Mouse (Mus musculus) liver, embryonic 16.5 days (tissue): Measurements from ENCODE around the gene Dbi. TPM values are rescaled to one million over a fixed set of nuclear protein-coding genes. Genes with fewer than 3 reads are reported as not detected.
"Not testable (repeated sequence)": the region's sequence is repeated elsewhere in the genome, so short reads cannot be mapped to it uniquely, and the experiment has no call there.

Experiments
- ATAC-seq: fragments of 200-750 bp; cut with Nextera tagmentation; 2 replicates; pipeline ENCODE4 v1.8.0; 2017; ENCODE audit warnings: low read depth, mild to moderate bottlenecking, moderate number of reproducible peaks, moderate library complexity
- H3K27ac ChIP-seq: fragments of 300-500 bp; sonication (generic); 2 replicates; pipeline ENCODE4 v1.5.1; 2014; ENCODE audit warnings: mild to moderate bottlenecking, low read length
- H3K27me3 ChIP-seq: fragments of 300-500 bp; sonication (generic); 2 replicates; pipeline ENCODE4 v1.6.1; 2014; ENCODE audit warnings: low read depth, low read length, mixed read lengths; ENCODE audit not compliant: control insufficient read depth, insufficient read depth
- H3K36me3 ChIP-seq: fragments of 300-500 bp; sonication (generic); 2 replicates; pipeline ENCODE4 v1.6.1; 2014; ENCODE audit warnings: mild to moderate bottlenecking; ENCODE audit not compliant: control insufficient read depth, insufficient read depth
- H3K4me1 ChIP-seq: fragments of 300-500 bp; sonication (generic); 2 replicates; pipeline ENCODE4 v1.6.1; 2014; ENCODE audit warnings: low read depth, low read length, mixed read lengths; ENCODE audit not compliant: control insufficient read depth
- H3K4me2 ChIP-seq: fragments of 300-500 bp; sonication (generic); 2 replicates; pipeline ENCODE4 v1.6.1; 2014; ENCODE audit warnings: low read depth, low read length, mixed read lengths
- H3K4me3 ChIP-seq: fragments of 300-500 bp; sonication (generic); 2 replicates; pipeline ENCODE4 v1.5.1; 2014; ENCODE audit warnings: low read depth, mild to moderate bottlenecking, low read length
- H3K9ac ChIP-seq: fragments of 300-500 bp; sonication (generic); 2 replicates; pipeline ENCODE4 v1.6.1; 2014; ENCODE audit warnings: low read depth, low read length
- H3K9me3 ChIP-seq: fragments of 300-500 bp; sonication (generic); replicated peaks from 2 replicates; pipeline ENCODE4 v1.6.1; 2016; ENCODE audit warnings: low read length; ENCODE audit not compliant: control insufficient read depth
- WGBS: fragments of 180-500 bp; shearing (Covaris S2); extraction: QIAGEN DNeasy Blood & Tissue Kit; methylation state at CpG from one replicate; pipeline ENCODE4 v1.1.7; 2014; ENCODE audit not compliant: insufficient replicate concordance; 5-methylcytosine and 5-hydroxymethylcytosine counted together
- polyA plus RNA-seq: library from polyadenylated mRNA; unstranded; fragments of >200 nt; fragmentation: Nextera tagmentation; extraction: Ambion mirVana; gene quantifications from 2 replicates; pipeline ENCODE4 v1.2.1, GENCODE M21; 2015

The Dbi gene
- polyA plus RNA-seq, 1 experiment from 2014 or later = 1,140 TPM

DNA sequence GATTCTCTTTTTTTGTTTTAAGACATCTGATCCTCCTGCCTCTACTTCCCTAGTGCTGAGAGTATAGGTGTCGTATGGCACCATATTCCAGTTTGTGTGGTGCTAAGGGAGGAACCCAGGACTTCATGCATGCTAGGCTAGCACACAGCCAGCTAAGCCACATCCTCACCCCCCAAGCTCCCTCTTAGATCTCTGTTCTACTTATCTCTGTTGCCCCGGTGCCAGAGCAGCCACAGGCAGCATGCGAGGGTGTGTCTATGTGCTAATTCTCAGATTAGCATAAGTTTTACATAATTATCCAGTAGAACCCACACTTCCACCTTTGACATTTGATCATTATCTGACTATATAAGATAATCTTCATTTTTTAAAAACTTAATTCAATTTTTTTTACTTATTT, 26.0 kb downstream of the Dbi start:
- no peak for ATAC-seq

DNA sequence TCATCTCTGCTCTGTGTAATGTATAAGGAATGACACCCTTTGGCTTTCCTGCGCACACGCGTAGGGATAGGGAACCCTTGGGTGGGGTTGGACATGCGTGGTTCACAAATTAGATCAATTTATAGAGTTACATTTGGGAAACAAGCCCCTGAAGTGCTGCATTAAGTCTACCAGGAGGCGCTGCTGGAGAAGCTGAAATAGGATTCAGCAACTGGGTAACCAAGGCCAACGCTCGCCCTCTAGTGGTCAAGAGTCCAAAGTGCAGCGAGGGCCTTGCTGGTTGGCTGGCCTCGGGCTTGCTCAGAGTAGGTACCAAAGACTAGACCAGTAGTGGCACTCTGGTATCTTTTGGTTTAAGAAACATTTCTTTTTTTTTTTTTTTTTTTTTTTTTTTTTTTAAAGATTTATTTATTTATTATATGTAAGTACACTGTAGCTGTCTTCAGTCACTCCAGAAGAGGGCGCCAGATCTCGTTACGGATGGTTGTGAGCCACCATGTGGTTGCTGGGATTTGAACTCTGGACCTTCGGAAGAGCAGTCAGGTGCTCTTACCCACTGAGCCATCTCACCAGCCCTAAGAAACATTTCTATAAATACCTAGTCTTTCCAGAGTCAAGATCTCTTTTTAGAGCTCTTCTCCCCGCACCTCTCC, 27.3 kb downstream of the Dbi start:
- not testable (repeated sequence) for H3K9me3 ChIP-seq, H3K27me3 ChIP-seq, H3K36me3 ChIP-seq, H3K4me3 ChIP-seq, H3K4me2 ChIP-seq, H3K27ac ChIP-seq, H3K4me1 ChIP-seq, H3K9ac ChIP-seq
- WGBS = 44% methylated on average over 11 of the region's 14 CpGs
- peak; percentile 45; the same call in 1 of the 2 replicates for ATAC-seq

More for the DNA sequence above, 26.0 kb downstream of the Dbi start:
- no peaks in the 10 kb centered on the region for H3K27me3 ChIP-seq
- H3K36me3 ChIP-seq = no peaks in the 10 kb centered on the region
- 29% methylated on average over 3 of the region's 3 CpGs for WGBS
- no peaks in the 10 kb centered on the region for H3K9me3 ChIP-seq
- H3K4me1 ChIP-seq = peaks cover 2% of the 10 kb centered on the region; the same call in 1 of the 2 replicates
- no peak overlapping the region for H3K4me2 ChIP-seq
- no peak overlapping the region for H3K9ac ChIP-seq
- H3K4me3 ChIP-seq = no peak overlapping the region
- H3K27ac ChIP-seq = no peak overlapping the region

GRCm38 (mm10) chr1:120090880-120091570, 29.9 kb downstream of the Dbi start:
- H3K4me3 ChIP-seq = no peak overlapping the region
- H3K9me3 ChIP-seq = no peaks in the 10 kb centered on the region
- H3K27me3 ChIP-seq = no peaks in the 10 kb centered on the region
- no peak overlapping the region for H3K9ac ChIP-seq
- no peak for ATAC-seq
- H3K27ac ChIP-seq = no peak overlapping the region
- no peak overlapping the region for H3K4me2 ChIP-seq
- H3K36me3 ChIP-seq = no peaks in the 10 kb centered on the region
- no peaks in the 10 kb centered on the region for H3K4me1 ChIP-seq
- 71% methylated on average over 8 of the region's 8 CpGs for WGBS

DNA sequence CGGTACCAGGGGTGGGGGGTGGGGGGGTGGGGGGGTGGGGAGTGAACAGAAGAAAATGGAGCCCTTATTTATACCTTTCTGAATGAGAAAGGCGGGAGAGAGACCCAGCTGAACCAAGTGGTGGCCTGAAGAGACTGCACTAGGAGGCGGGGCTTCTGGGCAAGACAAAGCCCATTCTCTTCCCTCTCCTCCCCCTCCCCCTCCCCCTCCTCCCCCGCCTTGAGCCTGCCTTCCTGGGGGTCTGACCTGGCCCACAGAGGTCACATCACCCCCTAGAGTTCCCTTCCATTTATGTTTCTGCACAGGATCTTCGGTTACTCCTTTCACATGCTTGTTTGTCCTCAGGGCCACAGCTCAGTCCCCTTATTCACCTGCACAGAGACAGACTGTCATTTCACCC, 31.7 kb downstream of the Dbi start:
- WGBS = 24% methylated on average over 5 of the region's 5 CpGs
- Histone ChIP-seq H3K9me3 (no peaks in the 10 kb centered on the region), H3K27ac (no peak overlapping the region), H3K4me1 (no peaks in the 10 kb centered on the region; the same call in 1 of the 2 replicates), H3K27me3 (no peaks in the 10 kb centered on the region), H3K4me2 (no peak overlapping the region), H3K36me3 (no peaks in the 10 kb centered on the region), H3K4me3 (no peak overlapping the region), H3K9ac (no peak overlapping the region)
- ATAC-seq = no peak

DNA sequence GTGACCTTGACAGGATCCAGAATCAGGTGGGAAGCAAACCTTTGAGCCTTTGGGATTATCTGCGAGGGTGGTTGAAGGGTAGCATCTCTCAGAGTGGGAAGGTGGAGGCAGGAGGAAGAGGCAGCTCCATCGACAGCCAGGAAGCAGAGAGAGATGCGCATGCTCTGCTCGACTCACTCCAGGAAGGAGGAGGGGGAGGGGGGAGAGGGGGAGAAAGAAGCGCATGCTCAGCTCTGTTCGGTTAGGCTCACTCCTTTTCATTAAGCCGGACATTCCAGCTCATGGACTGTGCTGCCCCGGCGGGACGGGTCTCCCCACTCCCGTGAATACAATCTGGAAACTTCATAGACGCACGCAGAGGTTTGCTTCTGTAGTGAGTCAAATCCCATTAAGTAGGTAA, 34.2 kb downstream of the Dbi start:
- Histone ChIP-seq H3K9me3 (no peaks in the 10 kb centered on the region), H3K4me3 (no peak overlapping the region), H3K36me3 (no peaks in the 10 kb centered on the region), H3K27ac (no peak overlapping the region), H3K4me1 (no peaks in the 10 kb centered on the region; the same call in 1 of the 2 replicates), H3K9ac (no peak overlapping the region), H3K4me2 (no peak overlapping the region), H3K27me3 (no peaks in the 10 kb centered on the region)
- no peak for ATAC-seq
- 60% methylated on average over 13 of the region's 13 CpGs for WGBS

DNA sequence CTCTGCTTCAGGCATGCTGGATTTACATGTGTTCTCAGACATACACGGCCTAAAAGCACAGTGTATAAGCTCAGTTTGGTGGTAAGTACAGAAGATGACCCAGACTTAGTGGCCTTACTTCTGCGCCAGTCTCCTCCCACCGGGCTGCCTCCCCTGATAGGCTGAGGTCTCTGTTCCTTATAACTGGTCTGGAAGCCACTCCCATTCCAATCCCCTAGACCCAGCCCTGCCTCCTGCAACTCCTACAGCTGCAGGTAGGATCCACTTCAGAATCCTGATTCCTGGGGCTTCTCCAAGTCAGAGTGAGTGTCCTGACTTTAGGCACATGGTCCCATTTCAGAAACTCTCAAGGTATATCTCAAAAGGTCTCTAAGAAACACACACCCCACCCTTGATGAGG, 35.2 kb downstream of the Dbi start:
- Histone ChIP-seq H3K9ac (no peak overlapping the region), H3K27ac (no peak overlapping the region), H3K4me3 (no peak overlapping the region), H3K27me3 (no peaks in the 10 kb centered on the region), H3K4me1 (no peaks in the 10 kb centered on the region; the same call in 1 of the 2 replicates), H3K36me3 (no peaks in the 10 kb centered on the region), H3K9me3 (no peaks in the 10 kb centered on the region), H3K4me2 (no peak overlapping the region)
- whole genome bisulfite sequencing = 50% methylated on average over 3 of the region's 3 CpGs
- ATAC-seq = no peak

DNA sequence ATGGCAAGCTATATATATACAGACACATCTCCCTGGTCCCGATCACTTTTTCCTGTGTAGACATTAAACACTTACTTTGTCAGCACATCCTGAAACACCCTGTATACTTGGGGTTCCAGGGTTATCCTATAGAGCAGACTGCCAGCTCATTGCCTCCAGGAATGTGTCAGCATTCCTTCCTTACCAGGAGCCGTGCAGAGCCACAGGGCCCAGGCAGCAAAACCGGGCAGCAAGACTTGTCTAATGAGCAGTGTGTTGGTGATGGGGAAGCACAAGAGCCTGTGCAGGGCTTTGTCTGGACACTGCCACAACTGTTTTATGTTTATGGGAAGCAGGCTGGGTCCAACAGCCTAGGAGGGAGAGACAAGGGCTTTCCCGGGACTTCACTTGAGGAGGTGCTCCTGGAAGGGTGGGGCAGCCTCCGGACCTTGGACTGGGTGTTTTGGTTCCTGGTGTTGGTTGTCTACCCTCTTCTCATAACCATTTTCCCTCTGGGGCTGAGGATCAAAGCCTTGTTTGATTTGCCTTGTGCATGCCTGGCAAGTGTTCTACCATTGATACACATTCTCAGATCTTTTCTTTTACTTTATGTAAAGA, 36.9 kb downstream of the Dbi start:
- ATAC-seq = no peak

GRCm38 (mm10) chr1:120082957-120083585, 37.8 kb downstream of the Dbi start:
- H3K4me1 ChIP-seq = no peaks in the 10 kb centered on the region; the same call in 1 of the 2 replicates
- 24% methylated on average over 7 of the region's 7 CpGs for WGBS
- H3K4me2 ChIP-seq = no peak overlapping the region
- H3K27me3 ChIP-seq = no peaks in the 10 kb centered on the region
- H3K36me3 ChIP-seq = no peaks in the 10 kb centered on the region
- ATAC-seq = peak; percentile 81
- H3K27ac ChIP-seq = peak overlapping the region; percentile 32; the same call in 1 of the 2 replicates
- H3K4me3 ChIP-seq = no peak overlapping the region
- no peak overlapping the region for H3K9ac ChIP-seq
- H3K9me3 ChIP-seq = no peaks in the 10 kb centered on the region

More for the DNA sequence above, 36.9 kb downstream of the Dbi start:
- H3K27ac ChIP-seq = no peak overlapping the region
- H3K9me3 ChIP-seq = no peaks in the 10 kb centered on the region
- no peak overlapping the region for H3K4me3 ChIP-seq
- no peaks in the 10 kb centered on the region for H3K36me3 ChIP-seq
- H3K4me1 ChIP-seq = no peaks in the 10 kb centered on the region; the same call in 1 of the 2 replicates
- no peak overlapping the region for H3K4me2 ChIP-seq
- 52% methylated on average over 5 of the region's 5 CpGs for WGBS
- no peak overlapping the region for H3K9ac ChIP-seq
- H3K27me3 ChIP-seq = no peaks in the 10 kb centered on the region
